Mouse (Mus musculus): ENCODE measurements around the gene Haao. TPM values are rescaled to one million over a fixed set of nuclear protein-coding genes. Genes with fewer than 3 reads are reported as not detected.

Gene Haao
- polyA plus RNA-seq, 1 experiment, result 5.2 TPM

DNA sequence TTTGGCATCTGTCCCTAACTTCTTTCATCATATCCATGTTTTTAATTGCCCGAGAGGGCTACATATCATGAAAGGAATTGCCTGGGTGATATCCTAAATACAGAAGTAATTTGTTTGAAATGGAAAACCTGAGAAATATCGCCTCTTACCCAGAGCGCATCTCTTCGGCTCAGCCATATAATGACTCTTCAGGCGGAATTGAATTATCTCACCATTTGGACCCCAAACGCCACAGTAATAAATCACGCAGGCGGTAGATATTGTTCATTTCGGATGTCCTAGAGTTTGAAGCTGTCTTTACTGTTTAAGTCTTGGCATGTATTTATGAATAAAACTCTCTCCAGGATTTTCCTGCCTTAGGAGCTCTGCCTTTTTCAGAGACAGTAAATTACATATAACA, 42.7 kb downstream of the Haao start:
- DNase-seq (ENCODE audit: low read depth, low spot score), result no peak
- WGBS, result 90% methylated on average over 9 of the region's 9 CpGs

DNA sequence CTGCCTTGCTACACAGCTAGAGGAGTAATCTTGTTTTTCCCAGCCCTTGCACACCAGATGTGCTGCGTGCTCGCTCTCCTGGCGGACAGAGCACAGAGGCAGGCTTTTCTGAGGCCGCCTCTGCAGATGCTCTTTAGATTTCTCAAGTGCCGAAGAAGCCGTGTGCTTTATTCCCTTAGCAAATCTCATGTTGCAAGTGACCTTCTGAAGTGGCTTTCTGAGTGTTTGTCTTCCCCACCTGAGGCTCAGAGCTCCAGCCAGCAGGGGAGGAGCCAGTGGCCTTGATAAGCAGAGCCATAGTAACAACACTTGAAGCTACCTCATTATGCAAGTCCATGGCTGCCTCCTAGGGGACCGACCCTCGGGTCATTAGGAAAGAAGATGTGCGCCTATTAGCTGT, 43.8 kb downstream of the Haao start:
- 84% methylated on average over 9 of the region's 9 CpGs for WGBS
- no peak for DNase-seq (ENCODE audit: low read depth, low spot score)

DNA sequence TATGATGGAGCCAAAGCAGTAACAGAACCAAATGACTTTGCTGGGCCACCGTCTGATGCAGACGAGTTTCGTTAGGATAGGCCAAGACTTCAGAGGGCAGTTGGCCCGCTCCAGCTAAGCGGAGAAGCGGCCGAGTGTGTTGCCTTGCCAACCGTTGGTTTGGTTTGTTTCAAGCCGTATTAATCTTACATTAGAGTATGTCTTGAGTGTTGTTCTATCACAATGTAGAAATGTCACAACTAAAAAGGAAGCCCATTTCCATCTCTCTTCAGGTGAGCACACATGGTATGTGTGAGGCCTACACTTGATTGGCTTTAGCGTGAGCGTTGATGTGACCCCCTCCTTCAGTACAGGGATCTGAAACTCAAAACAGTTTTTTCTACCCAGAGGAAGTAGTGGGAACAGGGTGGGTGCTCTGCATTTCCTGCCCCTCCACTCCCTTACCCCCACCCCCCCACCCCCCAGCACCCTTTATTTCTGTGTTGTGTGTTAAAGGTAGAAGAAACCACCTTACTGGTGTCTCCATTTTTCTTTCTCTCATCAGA, 48.2 kb downstream of the Haao start:
- 89% methylated on average over 11 of the region's 11 CpGs for WGBS
- DNase-seq (ENCODE audit: low read depth, low spot score), result no peak

DNA sequence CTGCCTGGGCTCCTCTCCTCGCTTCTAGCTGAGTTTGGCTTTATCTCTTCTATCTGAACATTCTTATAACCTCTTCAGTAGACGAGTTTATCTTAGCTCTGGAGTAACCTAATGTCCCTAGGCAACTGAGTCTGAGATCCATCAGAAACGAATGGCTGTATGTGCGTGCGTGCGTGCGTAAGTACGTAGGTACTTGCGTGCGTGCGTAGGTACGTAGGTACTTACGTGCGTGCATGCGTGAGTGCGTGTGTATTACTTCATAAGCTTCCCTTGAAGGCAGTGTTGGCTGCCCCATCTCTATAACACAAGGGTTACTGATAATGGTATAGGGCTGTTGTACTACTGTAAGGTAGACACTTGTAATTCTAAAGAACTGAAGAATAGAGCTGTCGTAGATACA, 52.6 kb downstream of the Haao start:
- DNase-seq (ENCODE audit: low read depth, low spot score), result no peak
- 96% methylated on average over 17 of the region's 17 CpGs for WGBS

DNA sequence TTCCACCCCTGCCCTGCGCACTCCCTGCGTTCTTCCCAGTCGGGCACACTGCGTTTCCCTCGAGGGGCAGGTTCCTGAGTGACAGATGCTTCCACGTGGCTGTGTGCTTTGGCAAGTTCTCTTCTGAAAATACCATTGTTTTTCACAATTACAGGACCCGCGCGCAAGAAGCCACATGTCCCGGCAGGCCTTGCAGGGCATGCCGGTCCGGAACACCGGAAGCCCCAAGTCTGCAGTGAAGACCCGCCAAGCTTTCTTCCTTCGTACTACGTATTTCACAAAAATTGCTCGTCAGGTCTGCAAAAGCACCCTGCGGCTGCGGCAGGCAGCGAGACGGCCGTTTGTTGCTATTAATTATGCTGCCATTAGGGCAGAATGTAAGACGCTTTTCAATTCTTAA, 55.4 kb downstream of the Haao start:
- DNase-seq (ENCODE audit: low read depth, low spot score), result no peak
- WGBS, result 95% methylated on average over 23 of the region's 23 CpGs

DNA sequence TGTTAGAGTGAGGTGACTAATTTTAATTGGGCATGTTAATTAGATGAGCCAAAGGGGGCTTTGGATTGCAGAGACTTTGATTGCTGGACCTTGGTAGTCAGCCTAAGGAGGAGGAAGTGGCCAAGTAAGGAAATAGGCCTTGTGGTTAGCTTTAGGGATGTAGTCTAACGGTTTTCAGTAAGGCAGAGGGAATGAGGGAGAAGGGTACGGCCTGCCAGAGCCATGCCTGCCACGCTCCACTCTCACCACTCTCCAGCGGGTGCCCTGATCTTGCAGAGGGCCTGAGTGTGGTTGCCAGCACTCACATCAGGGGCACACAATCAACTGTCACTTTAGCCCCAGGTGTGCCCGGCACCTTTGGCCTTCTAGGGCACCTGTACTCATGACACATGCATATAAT, 57.6 kb downstream of the Haao start:
- DNase-seq (ENCODE audit: low read depth, low spot score), result no peak
- 80% methylated on average over 5 of the region's 5 CpGs for WGBS

DNA sequence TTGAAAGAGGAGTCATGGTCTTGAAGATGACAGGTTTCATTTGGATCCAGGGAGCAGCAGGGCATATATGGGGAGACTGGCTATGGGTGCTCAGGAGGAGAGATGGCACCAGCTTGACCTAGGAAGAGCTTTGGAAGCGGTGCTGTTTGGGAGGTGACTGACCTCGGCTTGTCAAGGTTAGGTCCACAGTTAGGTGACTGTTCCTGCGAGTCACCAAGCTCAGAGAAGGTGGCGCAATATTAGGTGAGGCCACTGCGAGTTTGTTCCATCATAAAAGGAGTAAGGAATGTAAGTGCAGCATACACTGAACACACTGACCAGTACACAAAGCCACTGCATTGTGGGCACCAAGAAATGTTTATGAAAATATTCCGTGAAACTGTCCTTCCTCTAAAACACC, 61.3 kb downstream of the Haao start:
- 85% methylated on average over 6 of the region's 6 CpGs for WGBS
- DNase-seq (ENCODE audit: low read depth, low spot score), result no peak

DNA sequence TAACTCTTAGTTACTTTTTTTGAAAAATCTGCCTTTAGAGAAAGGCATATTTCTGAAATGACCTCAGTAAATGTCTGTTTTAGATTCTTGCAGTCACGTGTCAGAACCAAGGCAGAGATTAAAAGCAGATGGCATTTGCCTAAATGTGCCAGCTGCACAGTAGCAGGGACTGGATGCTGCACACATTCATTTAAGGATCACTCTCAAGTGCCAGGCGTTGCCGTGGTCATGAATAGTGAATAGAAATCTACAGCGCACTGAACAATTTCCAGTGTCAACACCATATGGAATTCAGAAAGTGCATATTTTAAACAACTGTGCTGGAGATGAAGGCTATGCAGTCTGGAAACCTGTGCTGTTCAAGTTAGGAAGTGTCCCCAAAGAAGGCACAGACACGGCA, 65.0 kb downstream of the Haao start:
- DNase-seq (ENCODE audit: low read depth, low spot score), result no peak
- 83% methylated on average over 5 of the region's 5 CpGs for WGBS

Other genes starting within 250 kb of the Haao start
- 0.15 and 0.26 TPM in 2 replicates for gene Kcng3, start 216.1 kb downstream of the Haao start, polyA plus RNA-seq (2012; rRNA removed)
- gene Mta3, start 141.8 kb downstream of the Haao start, polyA plus RNA-seq (2012; rRNA removed), result 34.2 and 49.8 TPM in 2 replicates